Mouse (Mus musculus): Measurements from ENCODE around the gene Arfrp1.

DNA sequence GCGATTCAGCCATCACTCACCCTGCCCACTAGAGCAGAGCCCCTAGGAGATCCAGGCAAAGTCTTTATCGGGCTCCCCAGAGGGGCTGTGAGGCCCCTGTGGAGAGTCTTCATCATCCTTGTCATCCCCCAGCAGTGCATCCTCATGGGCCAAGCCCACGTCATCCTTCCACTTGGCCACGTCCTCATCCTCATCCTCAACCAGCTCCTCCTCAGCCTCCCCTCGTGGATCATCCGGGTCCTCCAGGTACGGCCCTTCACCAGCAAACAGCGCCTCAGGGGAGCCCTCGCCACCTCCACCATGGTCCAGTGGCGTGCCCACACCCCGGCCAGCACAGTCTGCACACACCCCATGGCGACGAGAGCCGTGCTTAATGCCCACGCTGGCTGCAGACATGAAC, 25.8 kb upstream of the Arfrp1 start:
- TF ChIP-seq CTCF (IDR thresholded peaks at IDR 0.05), result no peak
- TF ChIP-seq POLR2A (IDR thresholded peaks at IDR 0.05; ENCODE audit: insufficient read depth, low read depth, low read length), result no peak
- no peak for TF ChIP-seq EP300 (IDR thresholded peaks at IDR 0.05; ENCODE audit: insufficient read depth, low read depth, low read length)

All from heart, adult 2 months (tissue).